Mouse (Mus musculus) E14TG2a.4 (cell line): ENCODE data around the gene Calcrl.

Source experiments
- CTCF ChIP-seq: conservative IDR thresholded peaks from 2 replicates; pipeline ENCODE4 v1.5.1; 2014; ENCODE audit warnings: low read length
- NANOG ChIP-seq: IDR thresholded peaks from 2 replicates; pipeline ENCODE4 v1.6.1; 2014; ENCODE audit warnings: borderline replicate concordance, low read length, mixed read lengths

- TF ChIP-seq CTCF (no peak), NANOG (no peak)
Measured at GRCm38 (mm10) chr2:84295068-84295467, 130.1 kb downstream of the Calcrl start.
